Mouse (Mus musculus): ENCODE measurements around the gene Gucd1.

GRCm38 (mm10) chr10:75318206-75318605 is 199.6 kb downstream of the Gucd1 start:
- TF ChIP-seq CTCF (IDR thresholded peaks at IDR 0.05; ENCODE audit: insufficient read depth, low read length) (no peak), POLR2A (IDR thresholded peaks at IDR 0.05; ENCODE audit: borderline replicate concordance, extremely low read depth, low read depth, low read length) (no peak)
